Mouse (Mus musculus) cerebral cortex, adult 2 months (tissue): ENCODE results near the gene Suv39h2.

Experiments
- WGBS: fragments of 180-500 bp; shearing (Covaris S2); methylation state at CpG from one replicate; pipeline ENCODE4 v1.1.7; 2018; 5-methylcytosine and 5-hydroxymethylcytosine counted together

The Suv39h2 gene

GRCm38 (mm10) chr2:3474861-3475283 is at the start of gene Suv39h2:
Suv39h2 (minus strand) TSS chr2:3475031.
- under 1% methylated on average over 42 of the region's 42 CpGs for WGBS

GRCm38 (mm10) chr2:3522558-3522957 is 47.7 kb upstream of the Suv39h2 start:
- WGBS, result 87% methylated on average over 4 of the region's 4 CpGs

- WGBS, result under 1% methylated on average over 60 of the region's 60 CpGs
These were observed 38.0 kb upstream of the Suv39h2 start, which contains the start of the genes Gm45902, Hspa14 and Cdnf for GRCm38 (mm10) chr2:3512552-3513454. Gm45902 (minus strand) TSS chr2:3512790. Hspa14 (minus strand) TSS chr2:3512814. Cdnf (plus strand) TSS chr2:3513030.

GRCm38 (mm10) chr2:3512076-3512475 is 37.2 kb upstream of the Suv39h2 start:
- WGBS, result under 1% methylated on average over 15 of the region's 15 CpGs

- 94% methylated on average over 5 of the region's 5 CpGs for WGBS
These were observed 26.1 kb upstream of the Suv39h2 start for GRCm38 (mm10) chr2:3500886-3501285.

- WGBS, result 94% methylated on average over 6 of the region's 6 CpGs
These were observed 24.7 kb upstream of the Suv39h2 start for GRCm38 (mm10) chr2:3499543-3499942.

- WGBS, result 82% methylated on average over 3 of the region's 3 CpGs
These were observed 19.1 kb upstream of the Suv39h2 start for GRCm38 (mm10) chr2:3493833-3494409.

GRCm38 (mm10) chr2:3489816-3490215 is 15.0 kb upstream of the Suv39h2 start:
- WGBS, result 47% methylated on average over 3 of the region's 3 CpGs

GRCm38 (mm10) chr2:3480239-3480638 is 5.4 kb upstream of the Suv39h2 start:
- WGBS, result 88% methylated on average over 3 of the region's 3 CpGs

GRCm38 (mm10) chr2:3475746-3476251 is 968 bp upstream of the Suv39h2 start:
- WGBS, result 48% methylated on average over 3 of the region's 3 CpGs

- WGBS, result under 1% methylated on average over 46 of the region's 46 CpGs
These were observed 448 bp downstream of the Suv39h2 start for GRCm38 (mm10) chr2:3474361-3474805.

GRCm38 (mm10) chr2:3473891-3474290 is 940 bp downstream of the Suv39h2 start:
- WGBS, result 1% methylated on average over 12 of the region's 12 CpGs

GRCm38 (mm10) chr2:3456590-3456989 is 18.2 kb downstream of the Suv39h2 start:
- 85% methylated on average over 4 of the region's 4 CpGs for WGBS

- WGBS, result 94% methylated on average over 3 of the region's 3 CpGs
These were observed 21.7 kb downstream of the Suv39h2 start for GRCm38 (mm10) chr2:3453096-3453495.

GRCm38 (mm10) chr2:3449431-3449830 is 25.4 kb downstream of the Suv39h2 start:
- 46% methylated on average over 2 of the region's 2 CpGs for WGBS

- WGBS, result 97% methylated on average over 4 of the region's 4 CpGs
These were observed 28.8 kb downstream of the Suv39h2 start for GRCm38 (mm10) chr2:3445984-3446383.

- WGBS, result 52% methylated on average over 7 of the region's 7 CpGs
These were observed 30.6 kb downstream of the Suv39h2 start for GRCm38 (mm10) chr2:3444206-3444605.

GRCm38 (mm10) chr2:3437956-3438355 is 36.9 kb downstream of the Suv39h2 start:
- WGBS, result 68% methylated on average over 7 of the region's 7 CpGs

- WGBS, result 92% methylated on average over 6 of the region's 6 CpGs
These were observed 39.3 kb downstream of the Suv39h2 start for GRCm38 (mm10) chr2:3435369-3436061.

GRCm38 (mm10) chr2:3430956-3431355 is 43.9 kb downstream of the Suv39h2 start:
- WGBS, result 96% methylated on average over 9 of the region's 9 CpGs

GRCm38 (mm10) chr2:3424579-3424910 is 50.3 kb downstream of the Suv39h2 start:
- 3% methylated on average over 10 of the region's 10 CpGs for WGBS
